Mouse (Mus musculus): ENCODE measurements around the gene Fam208b. TPM values are rescaled to one million over a fixed set of nuclear protein-coding genes. Genes with fewer than 3 reads are reported as not detected.
A peak's percentile ranks its signal among the peaks of the same experiment; 100 is the strongest.

Gene Fam208b
- polyA plus RNA-seq, 1 experiment, result 2.5 TPM

DNA sequence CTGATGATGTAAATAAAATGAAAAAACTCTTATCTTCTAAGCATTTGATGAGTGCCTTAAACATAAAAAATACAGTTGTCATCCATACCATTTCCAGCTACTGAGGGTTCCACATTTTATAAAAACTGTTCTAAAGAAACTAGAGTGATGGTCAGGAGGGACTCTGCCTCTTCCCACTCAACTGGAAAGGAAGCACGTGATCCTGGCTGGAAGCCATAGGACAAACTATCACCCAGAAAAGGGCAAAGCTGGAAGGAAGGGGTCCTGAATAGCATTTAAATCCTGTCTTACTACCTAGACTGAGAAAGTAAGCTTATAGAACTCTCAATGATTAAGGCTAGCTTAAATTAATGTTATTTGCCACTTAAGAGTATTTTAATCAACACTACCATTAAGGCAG is 16.6 kb downstream of the Fam208b start:
- Histone ChIP-seq H3K4me3 (no peak overlapping the region), H3K27me3 (ENCODE audit: control insufficient read depth, insufficient read depth, insufficient read length) (no peaks in the 10 kb centered on the region), H3K79me2 (ENCODE audit: control insufficient read depth, insufficient read depth) (no peaks in the 10 kb centered on the region), H3ac (ENCODE audit: control insufficient read depth, insufficient read length) (no peak overlapping the region), H3K4me2 (ENCODE audit: low read depth) (no peak overlapping the region), H3K36me3 (ENCODE audit: control insufficient read depth, insufficient read depth) (peaks cover 46% of the 10 kb centered on the region)
- TF ChIP-seq E2F4 (IDR thresholded peaks at IDR 0.05; ENCODE audit: insufficient read depth), result no peak
- no peak for TF ChIP-seq USF1 (IDR thresholded peaks at IDR 0.05; ENCODE audit: low read depth)
- no peak for TF ChIP-seq TCF3 (IDR thresholded peaks at IDR 0.05; ENCODE audit: insufficient read length, low read depth)
- no peak for TF ChIP-seq SRF (IDR thresholded peaks at IDR 0.05; ENCODE audit: control insufficient read depth, insufficient read length, low read depth)
- TF ChIP-seq MYOD1 (IDR thresholded peaks at IDR 0.05; ENCODE audit: control insufficient read depth in 1 of 3, insufficient read length in 2 of 3, low read depth in 2 of 3), result no peak
- no peak for TF ChIP-seq POLR2AphosphoS2 (IDR thresholded peaks at IDR 0.05; ENCODE audit: insufficient read length, low read depth)
- no peak for TF ChIP-seq REST (IDR thresholded peaks at IDR 0.05; ENCODE audit: insufficient read depth, insufficient read length)
- TF ChIP-seq POLR2A (IDR thresholded peaks at IDR 0.05; ENCODE audit: insufficient read length, low read depth), result no peak
- TF ChIP-seq TCF12 (IDR thresholded peaks at IDR 0.05; ENCODE audit: insufficient read depth, poor library complexity, severe bottlenecking), result no peak
- TF ChIP-seq MYOG (IDR thresholded peaks at IDR 0.05; ENCODE audit: control insufficient read depth in 1 of 3, insufficient read depth in 1 of 3, insufficient read length in 2 of 3, low read depth in 2 of 3), result no peak
- no peak for TF ChIP-seq MAX (IDR thresholded peaks at IDR 0.05; ENCODE audit: low read depth)

GRCm38 (mm10) chr13:3590789-3591188 is 20.1 kb downstream of the Fam208b start:
- H3K4me3 ChIP-seq, result no peak overlapping the region
- H3K79me2 ChIP-seq (ENCODE audit: control insufficient read depth, insufficient read depth), result no peaks in the 10 kb centered on the region
- TF ChIP-seq E2F4 (IDR thresholded peaks at IDR 0.05; ENCODE audit: insufficient read depth) (no peak), CEBPB (IDR thresholded peaks at IDR 0.05; ENCODE audit: insufficient read depth, poor library complexity, severe bottlenecking) (no peak), POLR2A (IDR thresholded peaks at IDR 0.05; ENCODE audit: insufficient read length, low read depth) (no peak), USF1 (IDR thresholded peaks at IDR 0.05; ENCODE audit: low read depth) (no peak), MYOD1 (IDR thresholded peaks at IDR 0.05; ENCODE audit: control insufficient read depth in 1 of 3, insufficient read length in 2 of 3, low read depth in 2 of 3) (no peak), MYOG (IDR thresholded peaks at IDR 0.05; ENCODE audit: control insufficient read depth in 1 of 3, insufficient read depth in 1 of 3, insufficient read length in 2 of 3, low read depth in 2 of 3) (no peak), POLR2AphosphoS2 (IDR thresholded peaks at IDR 0.05; ENCODE audit: insufficient read length, low read depth) (no peak), TCF12 (IDR thresholded peaks at IDR 0.05; ENCODE audit: insufficient read depth, poor library complexity, severe bottlenecking) (no peak), REST (IDR thresholded peaks at IDR 0.05; ENCODE audit: insufficient read depth, insufficient read length) (no peak), TCF3 (IDR thresholded peaks at IDR 0.05; ENCODE audit: insufficient read length, low read depth) (no peak), MAX (IDR thresholded peaks at IDR 0.05; ENCODE audit: low read depth) (no peak), SRF (IDR thresholded peaks at IDR 0.05; ENCODE audit: control insufficient read depth, insufficient read length, low read depth) (no peak)
- H3K36me3 ChIP-seq (ENCODE audit: control insufficient read depth, insufficient read depth), result peaks cover 48% of the 10 kb centered on the region
- no peaks in the 10 kb centered on the region for H3K27me3 ChIP-seq (ENCODE audit: control insufficient read depth, insufficient read depth, insufficient read length)
- no peak overlapping the region for H3ac ChIP-seq (ENCODE audit: control insufficient read depth, insufficient read length)
- H3K4me2 ChIP-seq (ENCODE audit: low read depth), result no peak overlapping the region

DNA sequence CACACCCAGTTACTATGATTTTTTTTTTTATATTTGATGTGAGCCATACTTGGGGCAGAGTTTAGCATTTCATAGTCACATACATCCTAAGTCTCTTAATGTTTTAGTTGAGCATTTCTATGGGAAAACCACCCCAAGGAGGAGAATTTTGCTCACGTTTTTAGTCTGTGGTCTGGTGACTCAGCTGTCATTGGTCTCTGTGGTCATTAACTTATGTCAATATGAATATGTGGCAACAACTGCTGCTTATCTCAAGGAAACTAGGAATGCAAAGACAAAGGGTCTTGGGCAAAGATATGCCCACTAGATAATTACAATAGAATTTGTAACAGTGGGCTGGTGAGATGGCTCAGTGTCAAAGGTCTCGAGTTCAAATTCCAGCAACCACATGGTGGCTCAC is 47.0 kb downstream of the Fam208b start:
- peaks cover 32% of the 10 kb centered on the region for H3K36me3 ChIP-seq (ENCODE audit: control insufficient read depth, insufficient read depth)
- H3K79me2 ChIP-seq (ENCODE audit: control insufficient read depth, insufficient read depth), result no peaks in the 10 kb centered on the region
- TF ChIP-seq POLR2AphosphoS2 (IDR thresholded peaks at IDR 0.05; ENCODE audit: insufficient read length, low read depth) (no peak), MYOD1 (IDR thresholded peaks at IDR 0.05; ENCODE audit: control insufficient read depth in 1 of 3, insufficient read length in 2 of 3, low read depth in 2 of 3) (peak in 2 of 3 experiments; percentile 19 to 50), MYOG (IDR thresholded peaks at IDR 0.05; ENCODE audit: control insufficient read depth in 1 of 3, insufficient read depth in 1 of 3, insufficient read length in 2 of 3, low read depth in 2 of 3) (peak in 1 of 3 experiments; percentile 46), E2F4 (IDR thresholded peaks at IDR 0.05; ENCODE audit: insufficient read depth) (no peak)
- H3ac ChIP-seq (ENCODE audit: control insufficient read depth, insufficient read length), result no peak overlapping the region
- no peak overlapping the region for H3K4me3 ChIP-seq
- no peaks in the 10 kb centered on the region for H3K27me3 ChIP-seq (ENCODE audit: control insufficient read depth, insufficient read depth, insufficient read length)
- no peak overlapping the region for H3K4me2 ChIP-seq (ENCODE audit: low read depth)

GRCm38 (mm10) chr13:3563130-3563529 is 47.8 kb downstream of the Fam208b start:
- peaks cover 37% of the 10 kb centered on the region for H3K36me3 ChIP-seq (ENCODE audit: control insufficient read depth, insufficient read depth)
- no peak overlapping the region for H3K4me3 ChIP-seq
- no peak overlapping the region for H3K4me2 ChIP-seq (ENCODE audit: low read depth)
- H3K27me3 ChIP-seq (ENCODE audit: control insufficient read depth, insufficient read depth, insufficient read length), result no peaks in the 10 kb centered on the region
- H3K79me2 ChIP-seq (ENCODE audit: control insufficient read depth, insufficient read depth), result no peaks in the 10 kb centered on the region
- no peak overlapping the region for H3ac ChIP-seq (ENCODE audit: control insufficient read depth, insufficient read length)
- no peak for TF ChIP-seq TCF3 (IDR thresholded peaks at IDR 0.05; ENCODE audit: insufficient read length, low read depth)
- peak; percentile 31 for TF ChIP-seq USF1 (IDR thresholded peaks at IDR 0.05; ENCODE audit: low read depth)
- TF ChIP-seq REST (IDR thresholded peaks at IDR 0.05; ENCODE audit: insufficient read depth, insufficient read length), result no peak

- no peak overlapping the region for H3K4me3 ChIP-seq
Observed at GRCm38 (mm10) chr13:3547856-3548255, 63.1 kb downstream of the Fam208b start.

More at GRCm38 (mm10) chr13:3547856-3548255, 63.1 kb downstream of the Fam208b start:
- Histone ChIP-seq H3K4me2 (ENCODE audit: low read depth) (no peak overlapping the region), H3K79me2 (ENCODE audit: control insufficient read depth, insufficient read depth) (peaks cover 63% of the 10 kb centered on the region), H3K36me3 (ENCODE audit: control insufficient read depth, insufficient read depth) (peaks cover 11% of the 10 kb centered on the region), H3K27me3 (ENCODE audit: control insufficient read depth, insufficient read depth, insufficient read length) (no peaks in the 10 kb centered on the region), H3ac (ENCODE audit: control insufficient read depth, insufficient read length) (no peak overlapping the region)
- TF ChIP-seq MAX (IDR thresholded peaks at IDR 0.05; ENCODE audit: low read depth) (no peak), USF1 (IDR thresholded peaks at IDR 0.05; ENCODE audit: low read depth) (no peak)

Data from myocyte (in vitro differentiated cells).